Mouse (Mus musculus): ENCODE results near the gene Styx.
"Not testable (repeated sequence)": the region's sequence is repeated elsewhere in the genome, so short reads cannot be mapped to it uniquely, and the experiment has no call there.

The Styx gene

DNA sequence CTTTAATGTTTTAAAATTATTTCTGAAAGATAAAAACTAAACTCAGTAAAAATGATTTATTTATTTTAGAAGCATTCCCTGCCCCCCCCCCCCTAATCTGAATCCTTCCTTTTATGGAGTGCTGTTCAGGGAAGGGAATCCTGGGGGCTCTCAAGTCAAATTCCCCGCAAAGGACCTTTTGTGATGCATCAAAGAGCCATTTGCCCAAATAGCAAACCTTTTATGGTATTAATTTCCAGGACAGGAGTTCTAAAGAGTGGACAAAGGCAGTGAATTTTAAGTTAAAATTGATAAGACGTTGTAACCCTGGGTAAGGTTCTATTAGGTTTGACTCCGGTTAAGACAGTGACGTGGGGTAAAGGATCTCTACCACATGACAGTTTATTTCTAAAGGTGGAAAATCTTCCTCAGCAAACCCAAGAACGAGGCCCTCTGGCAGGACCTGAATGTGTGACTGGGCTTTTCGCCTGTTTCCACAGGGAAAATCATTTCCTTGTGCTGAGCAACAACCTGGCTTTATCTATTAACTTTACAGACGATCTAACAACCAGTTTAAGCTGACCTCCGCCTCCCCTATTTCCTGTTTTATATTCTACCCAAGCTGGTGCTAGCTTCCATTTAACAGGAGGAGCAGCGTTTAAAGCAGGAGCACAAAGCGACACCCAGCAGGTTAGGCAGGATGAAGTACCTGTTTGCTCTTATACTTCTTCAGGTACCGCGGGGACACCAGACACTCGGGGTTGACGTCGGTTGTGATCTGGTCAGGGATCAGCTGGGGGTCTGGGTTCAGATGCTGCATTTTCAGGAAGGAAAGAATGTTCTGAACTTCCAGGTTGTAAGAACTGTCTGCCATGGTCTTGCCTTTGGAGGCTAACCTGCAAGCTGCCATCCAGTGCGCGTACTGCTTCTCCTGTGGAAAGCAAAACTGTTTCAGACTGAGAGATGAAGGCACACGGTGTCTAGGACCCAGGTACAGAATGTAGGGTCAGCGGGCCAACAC, 113.4 kb downstream of the Styx start:
- DNase-seq (ENCODE audit: low read depth, low spot score) = no peak

DNA sequence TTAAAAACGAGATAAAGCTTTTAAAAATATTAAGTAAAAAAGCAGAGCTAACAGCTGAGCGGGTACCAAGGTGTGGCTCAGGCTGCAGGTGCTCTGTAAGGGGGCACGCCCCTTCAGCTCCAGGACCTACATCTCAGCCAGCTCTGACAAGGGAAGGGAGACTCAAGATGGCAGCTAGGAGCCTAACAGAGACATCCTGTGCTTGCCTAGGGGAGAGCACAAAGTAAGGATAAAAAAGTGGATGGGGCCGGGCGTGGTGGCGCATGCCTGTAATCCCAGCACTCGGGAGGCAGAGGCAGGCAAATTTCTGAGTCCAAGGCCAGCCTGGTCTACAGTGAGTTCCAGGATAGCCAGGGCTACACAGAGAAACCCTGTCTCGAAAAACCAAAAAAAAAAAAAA, 115.5 kb downstream of the Styx start:
- not testable (repeated sequence) for DNase-seq (ENCODE audit: low read depth, low spot score)

DNA sequence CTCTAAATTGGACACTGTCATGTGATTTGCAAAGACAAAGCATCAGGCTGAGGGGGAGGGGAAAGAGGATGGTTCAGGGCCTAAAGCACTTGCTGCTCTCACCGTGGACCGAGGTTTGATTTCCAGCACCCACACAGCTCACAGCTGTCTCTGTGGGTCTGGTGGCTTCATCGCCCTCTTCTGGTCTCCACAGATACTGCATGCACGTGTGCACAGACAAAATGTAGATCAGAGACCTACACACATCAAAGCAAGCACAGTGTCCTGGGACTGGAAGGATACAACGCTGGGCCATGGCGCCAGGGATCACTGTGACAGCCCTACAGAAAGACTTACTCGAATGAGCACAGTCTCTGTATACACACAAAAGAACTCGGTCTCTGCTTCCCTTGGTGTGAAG, 118.6 kb downstream of the Styx start:
- no peak for DNase-seq (ENCODE audit: low read depth, low spot score)
